In the genomic region with DNA sequence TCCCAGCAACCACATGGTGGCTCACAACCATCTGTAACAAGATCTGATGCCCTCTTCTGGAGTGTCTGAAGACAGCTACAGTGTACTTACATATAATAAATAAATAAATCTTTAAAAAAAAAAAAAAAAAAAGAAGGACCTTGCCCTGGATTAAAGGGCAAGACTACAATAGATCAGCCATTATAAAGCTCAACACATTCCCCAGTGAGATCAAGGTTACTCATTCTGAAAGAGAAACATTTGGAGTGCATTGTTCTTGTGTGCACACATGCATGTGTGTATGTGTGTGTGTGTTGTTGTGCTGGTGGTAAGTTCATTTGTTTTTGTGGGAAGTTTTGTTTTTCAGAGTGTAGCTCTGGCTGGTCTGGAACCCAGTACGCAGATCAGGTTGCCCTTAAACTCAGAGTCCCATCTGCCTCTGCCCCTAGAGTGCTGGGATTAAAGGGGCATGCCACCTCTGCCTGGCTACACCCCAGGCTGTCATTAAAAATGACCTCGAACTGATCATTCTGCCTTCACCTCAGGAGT, we compare ENCODE assay signal across 18 mouse cellular contexts. TPM values are rescaled to one million over a fixed set of nuclear protein-coding genes. Genes with fewer than 3 reads are reported as not detected.
DNase-seq lines count a peak whose midpoint lies in the region; TF ChIP-seq lines count a peak whose summit lies in the region.
"Had no signal": no experiment of that assay in that cellular context is flagged by ENCODE, and none has a peak within 500 bp of the region (broad histone marks: within the 10 kb centered on the region; RNA-seq: fewer than 3 reads in every experiment).

No protein-coding gene starts in this region.

- no peak overlapping the region for H3K4me3 ChIP-seq in ES-E14 (ENCODE audit: insufficient read depth in 1 of 2, low read depth in 1 of 2, low read length in 2 of 2, poor library complexity in 1 of 2, severe bottlenecking in 1 of 2)
- H3K4me3 ChIP-seq in small intestine, adult 2 months (ENCODE audit: low read depth, low read length): no peak overlapping the region
- H3K4me3 ChIP-seq: embryonic facial prominence, embryonic 13.5 days; forebrain, embryonic 12.5 days; heart, embryonic 10.5 days; hindbrain, embryonic 12.5 days had no signal

- in situ Hi-C loops in ES-E14 (cut with MboI; ENCODE audit: low sequenced_read_pairs in 2 of 2, unreplicated experiment in 2 of 2): no loop called here

- H3K36me3 ChIP-seq in ES-E14 (ENCODE audit: control insufficient read depth, insufficient read depth, low read length, poor library complexity, severe bottlenecking): no peaks in the 10 kb centered on the region
- H3K36me3 ChIP-seq in small intestine, adult 2 months (ENCODE audit: control insufficient read depth, insufficient read depth, low read length): no peaks in the 10 kb centered on the region

- H3K27me3 ChIP-seq in small intestine, adult 2 months (ENCODE audit: control insufficient read depth, insufficient read depth, low read length): no peaks in the 10 kb centered on the region
- H3K27me3 ChIP-seq: embryonic facial prominence, embryonic 13.5 days; hindbrain, embryonic 12.5 days had no signal

- TF ChIP-seq CTCF in small intestine, adult 2 months (IDR thresholded peaks at IDR 0.05; ENCODE audit: extremely low read depth, insufficient read length, insufficient replicate concordance, low read depth, low read length): no peak

- WGBS in small intestine, adult 2 months: 57% methylated on average over 2 of the region's 2 CpGs

- H3K9me3 ChIP-seq in ES-E14 (ENCODE audit: control insufficient read depth, insufficient read depth, low read depth, low read length): no peaks in the 10 kb centered on the region
- H3K9me3 ChIP-seq: forebrain, embryonic 12.5 days; heart, embryonic 10.5 days; hindbrain, embryonic 12.5 days had no signal

- H3K4me1 ChIP-seq in ES-E14 (ENCODE audit: control insufficient read depth in 2 of 2, insufficient read depth in 2 of 2, low read length in 2 of 2, poor library complexity in 1 of 2): no peaks in the 10 kb centered on the region
- H3K4me1 ChIP-seq in small intestine, adult 2 months (ENCODE audit: control insufficient read depth, insufficient read depth, insufficient read length, low read length): peaks cover 4% of the 10 kb centered on the region; the same call in 1 of the 2 replicates
- H3K4me1 ChIP-seq: embryonic facial prominence, embryonic 13.5 days; forebrain, embryonic 12.5 days; hindbrain, embryonic 12.5 days had no signal

- peak; percentile 70 for DNase-seq in kidney, adult 9 months
- no peak for DNase-seq in kidney, postnatal 10 days
- DNase-seq in ES-CJ7 (ENCODE audit: low read depth, low spot score) (peak; percentile 25), ES-E14 (ENCODE audit: low read depth, low spot score) (no peak)
- no peak for DNase-seq in lung, postnatal 36 days
- DNase-seq: adrenal gland, postnatal 10 days; cerebellum, adult 11-12 months; cerebellum, adult 9-10 months; cerebellum, postnatal 25 days; gastrocnemius, postnatal 10 days; heart, adult 18-20 months; heart, postnatal 10 days; heart, postnatal 4 days had no signal

- H3K27ac ChIP-seq in ES-E14 (ENCODE audit: insufficient read depth, low read depth, low read length, poor library complexity, severe bottlenecking): no peak overlapping the region
- peak overlapping the region; percentile 66 for H3K27ac ChIP-seq in small intestine, adult 2 months (ENCODE audit: insufficient read depth, low read depth, low read length)
- H3K27ac ChIP-seq: embryonic facial prominence, embryonic 13.5 days; forebrain, embryonic 12.5 days; heart, embryonic 10.5 days; hindbrain, embryonic 12.5 days had no signal

- TF ChIP-seq POLR2A in small intestine, adult 2 months (IDR thresholded peaks at IDR 0.05; ENCODE audit: low read depth, low read length): no peak

- no peak overlapping the region for H3K9ac ChIP-seq in ES-E14 (ENCODE audit: insufficient read depth, low read depth, low read length, poor library complexity, severe bottlenecking)
- H3K9ac ChIP-seq: embryonic facial prominence, embryonic 13.5 days; forebrain, embryonic 12.5 days; hindbrain, embryonic 12.5 days had no signal

TF ChIP-seq in ES-E14, 5 proteins besides CTCF, POLR2A, EP300 and RAD21:
- no peak for TF ChIP-seq ZC3H11A (IDR thresholded peaks at IDR 0.05; ENCODE audit: borderline replicate concordance, low read depth, low read length)
- TF ChIP-seq HCFC1 (IDR thresholded peaks at IDR 0.05; ENCODE audit: borderline replicate concordance, insufficient read depth, low read length): no peak
- TF ChIP-seq MAFK (IDR thresholded peaks at IDR 0.05; ENCODE audit: insufficient read depth, low read depth, low read length): no peak
- TF ChIP-seq ZNF384 (IDR thresholded peaks at IDR 0.05; ENCODE audit: low read depth, low read length): 0 out of 2 replicates have a peak, but pooled peaks have one; percentile 15
TF ChIP-seq in ES-E14: peak in this region for 1.

RNA-seq across cellular contexts. Expression of a gene that starts 5.7 kb away (rescaled TPM):
- total RNA-seq in ES-E14 (2012; rRNA removed): 87.4 and 136 TPM in 2 replicates
- 11.0 and 26.0 TPM in 2 replicates for polyA plus RNA-seq in small intestine, adult 2 months (2012; rRNA removed)

RNA-seq across cellular contexts. Expression of a gene that starts 35.3 kb away (rescaled TPM):
- total RNA-seq in ES-E14 (2012; rRNA removed): 43.1 and 73.8 TPM in 2 replicates
- polyA plus RNA-seq in small intestine, adult 2 months (2012; rRNA removed): 4.5 and 9.1 TPM in 2 replicates

Comparison
In these comparisons a context has a peak if more than half of its experiments do, and no peak if none do; other contexts are left out.
1. DNase-seq: peak in kidney, adult 9 months (single experiment) and ES-CJ7 (single experiment); none in kidney, postnatal 10 days (single experiment), ES-E14 (single experiment) and lung, postnatal 36 days (single experiment).